Mouse (Mus musculus): ENCODE measurements around the gene D030056L22Rik. TPM values are rescaled to one million over a fixed set of nuclear protein-coding genes. Genes with fewer than 3 reads are reported as not detected.

The D030056L22Rik gene
- 33.3 TPM for polyA plus RNA-seq (2015; fragmentation: Illumina TruSeq; extraction: RNeasy Lipid Tissue Mini Kit (QIAGEN cat#74804); ENCODE audit: insufficient read depth, low replicate concordance)

GRCm38 (mm10) chr19:18712866-18713300 is at the start of gene D030056L22Rik:
Gene D030056L22Rik, plus strand, starts transcription at chr19:18713193.

GRCm38 (mm10) chr19:18670608-18671007 is 42.4 kb upstream of the D030056L22Rik start, which contains the start of gene Carnmt1:
Gene Carnmt1, plus strand, starts transcription at chr19:18670764.

GRCm38 (mm10) chr19:18749598-18750339 is 36.8 kb downstream of the D030056L22Rik start, which contains the start of gene Trpm6:
Gene Trpm6, plus strand, starts transcription at chr19:18749983.

Other genes starting within 250 kb of the D030056L22Rik start
- 150 TPM for gene Ostf1, start 81.4 kb upstream of the D030056L22Rik start, polyA plus RNA-seq (2015; fragmentation: Illumina TruSeq; extraction: RNeasy Lipid Tissue Mini Kit (QIAGEN cat#74804); ENCODE audit: insufficient read depth, low replicate concordance)
- gene Nmrk1, start 81.2 kb upstream of the D030056L22Rik start, polyA plus RNA-seq (2015; fragmentation: Illumina TruSeq; extraction: RNeasy Lipid Tissue Mini Kit (QIAGEN cat#74804); ENCODE audit: insufficient read depth, low replicate concordance) = 15.0 TPM
- 26.2 TPM for gene Carnmt1, start 42.4 kb upstream of the D030056L22Rik start, polyA plus RNA-seq (2015; fragmentation: Illumina TruSeq; extraction: RNeasy Lipid Tissue Mini Kit (QIAGEN cat#74804); ENCODE audit: insufficient read depth, low replicate concordance)
- gene Trpm6, start 36.8 kb downstream of the D030056L22Rik start, polyA plus RNA-seq (2015; fragmentation: Illumina TruSeq; extraction: RNeasy Lipid Tissue Mini Kit (QIAGEN cat#74804); ENCODE audit: insufficient read depth, low replicate concordance) = 0.33 TPM